Mouse (Mus musculus) megakaryocyte progenitor cell, adult 5-6 weeks (primary cell): ENCODE data around the gene Gm1123. TPM values are rescaled to one million over a fixed set of nuclear protein-coding genes. Genes with fewer than 3 reads are reported as not detected.

ENCODE experiments used
- ATAC-seq: replicated peaks from 2 replicates; pipeline ENCODE4 v1.8.0; 2016; ENCODE audit warnings: mild to moderate bottlenecking, moderate TSS enrichment, inconsistent platforms; ENCODE audit not compliant: poor library complexity
- total RNA-seq, 2 experiments: library from RNA; stranded (forward) in 1 of 2; stranded (reverse) in 1 of 2; fragments of 157-497, 149-512 nt in 1 of 2; fragments of 200-1000 nt in 1 of 2; gene quantifications; 2 replicates each; pipeline versions ENCODE4 v1.2.3 to v1.2.4; 2015 to 2017

Gm1123 gene
- total RNA-seq (2015) (not detected in 2 replicates), total RNA-seq (2017) (not detected in 2 replicates)

DNA sequence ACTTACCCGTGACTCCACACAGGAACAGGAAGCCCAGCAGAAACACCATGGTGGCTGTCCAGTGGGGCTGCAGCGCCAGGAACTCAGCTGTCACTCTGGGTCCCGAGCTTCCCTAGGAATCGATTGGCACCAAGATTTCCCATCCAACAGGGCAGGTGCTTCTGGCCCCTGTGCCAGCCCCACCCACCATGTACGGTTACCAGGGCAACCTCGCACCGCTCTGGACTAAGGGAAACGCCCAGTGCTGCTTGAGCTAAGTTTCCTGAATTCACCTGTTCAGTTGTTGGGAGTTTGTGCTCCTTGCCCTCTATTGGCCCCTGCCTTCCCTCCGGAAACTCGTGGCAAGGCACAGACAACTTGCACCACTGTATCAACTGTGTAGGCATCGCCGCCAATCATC, at the start of gene Gm1123:
TSS of gene Gm1123 (minus strand) at position 141 of the 400 bp plus-strand sequence.
- ATAC-seq: no peak

DNA sequence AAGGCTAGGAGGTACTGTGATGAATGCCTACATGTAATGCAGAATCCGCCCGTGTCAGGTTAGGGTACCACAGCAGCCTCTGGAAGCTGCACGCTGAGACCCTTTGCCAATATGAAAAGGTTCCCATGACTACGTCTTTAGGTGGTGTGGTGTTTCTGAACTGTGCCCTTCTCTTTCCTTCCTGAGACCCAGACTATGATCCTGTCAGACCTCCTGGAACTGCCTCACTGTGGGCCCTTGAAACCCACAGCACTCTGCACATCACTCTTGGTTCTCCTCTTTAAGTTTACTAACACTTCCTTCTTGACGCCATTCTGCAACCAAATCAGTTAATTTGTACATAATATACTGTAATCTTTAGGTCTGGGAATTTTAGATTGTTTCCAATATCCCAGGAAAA, 46.2 kb upstream of the Gm1123 start:
- peak; percentile 17; the same call in 1 of the 2 replicates for ATAC-seq

DNA sequence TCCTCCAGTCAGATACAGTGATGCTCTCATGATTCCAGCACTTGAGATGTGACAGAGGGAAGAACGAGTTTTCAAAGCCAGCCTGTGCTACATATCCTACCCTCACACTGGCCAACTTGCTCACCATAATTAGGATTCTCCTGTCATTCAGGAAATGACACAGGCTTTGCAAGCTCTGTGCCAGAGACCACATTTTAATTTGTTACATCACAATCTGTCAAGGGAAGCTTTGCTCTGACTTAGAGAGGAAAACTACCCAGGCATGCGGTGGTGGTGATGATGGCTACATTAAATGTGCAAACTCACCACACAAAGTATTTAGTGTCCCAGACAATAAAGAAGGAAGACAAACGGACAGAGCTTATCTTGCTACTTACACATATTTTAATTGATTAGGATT, 45.8 kb upstream of the Gm1123 start:
- ATAC-seq: peak; percentile 82

DNA sequence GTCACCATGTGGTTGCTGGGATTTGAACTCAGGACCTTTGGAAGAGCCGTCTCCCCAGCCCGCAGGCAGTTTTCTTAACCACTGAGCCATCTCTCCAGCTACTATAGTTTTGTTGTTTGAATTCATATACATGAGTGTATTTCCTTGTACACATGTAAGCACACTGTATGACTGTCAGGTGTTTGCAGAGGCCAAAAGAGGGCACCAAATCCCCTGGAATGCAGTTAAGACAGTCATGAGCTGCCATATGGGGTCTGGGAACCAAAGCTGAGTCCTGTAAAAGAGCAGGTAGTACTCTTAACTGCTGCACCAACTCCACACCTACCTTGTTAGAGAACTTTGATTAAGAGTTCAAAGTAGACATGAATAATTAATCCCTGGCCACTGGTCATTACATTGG, 45.1 kb upstream of the Gm1123 start:
- peak; percentile 38; the same call in 1 of the 2 replicates for ATAC-seq

DNA sequence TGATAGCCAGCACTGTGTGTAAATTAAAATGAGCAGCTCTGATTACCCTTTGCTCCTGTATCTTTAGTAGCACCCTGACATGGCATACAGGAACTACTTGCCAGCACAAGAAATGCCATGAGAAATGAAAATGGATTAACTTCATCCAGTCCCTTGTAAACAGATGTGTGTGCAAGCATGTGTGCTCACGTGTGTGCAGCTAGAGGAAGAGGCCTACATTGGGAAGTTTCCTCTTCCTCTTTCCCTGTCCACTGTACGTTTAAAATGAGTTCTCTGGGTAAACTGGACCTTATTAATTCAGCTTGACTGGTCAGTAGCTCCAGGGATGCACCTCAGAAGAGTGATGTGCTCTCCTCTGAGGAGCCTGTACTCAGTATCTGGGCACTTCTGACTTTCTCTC, 38.9 kb upstream of the Gm1123 start:
- peak; percentile 29; the same call in 1 of the 2 replicates for ATAC-seq

DNA sequence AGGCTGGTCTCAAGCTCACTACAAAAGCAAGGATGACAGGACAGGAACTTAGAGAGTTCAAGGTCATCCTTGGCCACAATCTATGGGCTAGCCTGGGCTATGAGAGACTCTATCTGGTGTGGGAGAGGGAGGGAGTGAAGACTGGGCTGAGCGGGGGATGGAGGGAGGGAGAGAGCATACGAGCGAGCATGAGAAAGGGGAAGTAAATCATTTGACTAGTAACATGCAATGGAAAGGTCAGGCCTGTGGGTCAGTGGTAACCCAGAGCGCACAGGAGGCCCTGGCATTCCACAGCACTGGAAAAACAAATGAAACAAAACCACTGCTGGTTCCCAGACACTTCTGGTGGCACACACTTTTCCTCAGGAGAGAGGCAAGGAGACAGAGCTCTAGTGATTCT, 37.0 kb upstream of the Gm1123 start:
- ATAC-seq: peak; percentile 80

DNA sequence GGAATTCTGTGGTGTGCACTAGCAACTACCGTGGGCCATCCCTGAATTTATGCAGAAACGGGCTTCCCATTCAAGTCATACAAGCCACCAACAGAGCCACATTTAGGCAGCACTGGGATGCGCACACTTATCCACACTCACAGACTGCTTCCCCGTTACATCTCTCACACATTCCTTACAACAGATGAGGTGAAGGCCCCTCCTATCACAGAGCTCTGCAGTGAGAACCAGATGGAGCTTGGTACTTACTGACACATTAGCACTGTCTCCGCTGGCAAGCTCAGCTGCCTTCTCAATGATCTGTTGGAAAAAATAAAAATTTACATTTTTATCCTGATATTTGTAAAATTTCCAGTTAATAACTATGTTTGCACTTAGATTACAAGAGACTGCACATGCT, 29.8 kb upstream of the Gm1123 start:
- no peak for ATAC-seq

DNA sequence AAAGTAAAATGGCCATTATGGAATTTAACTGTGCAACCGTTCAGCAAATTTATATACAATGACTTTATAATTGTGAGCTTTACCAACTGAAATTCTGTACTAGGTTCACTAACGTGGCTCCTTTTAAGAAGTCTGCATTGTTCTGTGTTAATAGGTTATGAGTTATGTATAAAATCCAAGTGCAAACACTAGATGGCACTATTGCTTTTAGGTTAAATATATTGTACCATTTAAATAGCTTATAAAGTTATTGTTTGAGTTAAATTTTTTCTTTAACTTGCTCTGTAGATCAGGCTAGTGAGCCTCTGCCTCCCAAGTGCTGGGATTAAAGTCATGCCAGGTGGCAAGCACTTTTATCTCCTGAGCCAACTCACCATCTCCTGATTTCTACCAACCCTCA, 28.7 kb upstream of the Gm1123 start:
- peak; percentile 65 for ATAC-seq

DNA sequence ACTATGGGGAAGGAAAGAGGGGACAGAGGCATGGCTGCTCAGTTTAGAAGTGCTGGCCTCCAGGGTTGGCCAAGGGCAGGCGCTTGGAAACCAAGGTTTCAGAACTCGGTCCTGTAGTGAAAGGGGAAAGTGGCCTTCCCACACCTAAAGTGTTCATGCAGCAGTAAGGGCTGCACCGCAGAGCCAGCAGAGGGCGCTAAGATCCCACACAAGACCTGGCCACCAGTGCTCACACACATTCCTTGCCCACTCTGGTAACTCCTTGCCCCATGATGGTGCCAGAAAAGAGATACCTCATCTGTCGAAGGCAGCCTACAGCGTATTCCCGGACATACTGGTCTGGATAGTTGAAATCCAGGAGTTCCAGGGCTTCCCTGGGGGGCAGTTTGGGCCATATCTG, 27.0 kb upstream of the Gm1123 start:
- ATAC-seq: peak; percentile 97

DNA sequence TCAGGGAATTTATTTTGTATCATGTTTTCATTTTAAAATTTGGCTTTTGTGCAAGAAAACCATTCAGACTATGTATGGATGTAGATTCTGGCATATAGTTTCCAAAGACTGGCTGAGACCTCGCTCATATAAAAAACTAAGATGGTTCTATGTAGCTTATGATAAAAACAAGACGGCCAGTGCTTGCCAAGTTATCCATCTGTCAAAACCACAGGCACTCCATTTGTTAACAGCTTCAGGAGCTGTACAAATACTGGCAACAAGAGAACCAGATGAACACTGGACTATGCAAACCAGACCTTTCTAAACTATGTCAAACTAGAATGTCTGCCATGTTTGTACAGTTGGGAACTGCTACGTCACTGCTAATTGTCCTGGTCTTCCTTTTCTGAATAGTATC, 22.2 kb upstream of the Gm1123 start:
- no peak for ATAC-seq

DNA sequence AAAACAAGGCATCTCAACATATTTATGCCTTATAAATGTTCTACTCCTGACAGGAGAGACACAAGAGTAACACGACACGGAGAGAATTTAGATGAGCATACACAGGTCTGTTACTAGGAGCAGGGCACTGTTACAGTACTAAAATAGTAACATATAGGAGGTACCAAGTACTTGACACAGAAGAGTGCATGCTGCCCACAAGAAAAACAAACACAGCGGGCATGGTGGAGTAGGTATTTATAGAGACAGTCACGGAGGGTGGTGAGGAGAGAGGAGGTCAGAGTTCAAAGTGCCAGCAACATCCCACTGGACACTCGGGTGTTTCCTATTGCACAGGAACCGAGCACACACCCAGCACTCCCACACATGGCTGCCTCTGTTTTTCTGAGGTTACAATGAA, 14.2 kb upstream of the Gm1123 start:
- no peak for ATAC-seq

DNA sequence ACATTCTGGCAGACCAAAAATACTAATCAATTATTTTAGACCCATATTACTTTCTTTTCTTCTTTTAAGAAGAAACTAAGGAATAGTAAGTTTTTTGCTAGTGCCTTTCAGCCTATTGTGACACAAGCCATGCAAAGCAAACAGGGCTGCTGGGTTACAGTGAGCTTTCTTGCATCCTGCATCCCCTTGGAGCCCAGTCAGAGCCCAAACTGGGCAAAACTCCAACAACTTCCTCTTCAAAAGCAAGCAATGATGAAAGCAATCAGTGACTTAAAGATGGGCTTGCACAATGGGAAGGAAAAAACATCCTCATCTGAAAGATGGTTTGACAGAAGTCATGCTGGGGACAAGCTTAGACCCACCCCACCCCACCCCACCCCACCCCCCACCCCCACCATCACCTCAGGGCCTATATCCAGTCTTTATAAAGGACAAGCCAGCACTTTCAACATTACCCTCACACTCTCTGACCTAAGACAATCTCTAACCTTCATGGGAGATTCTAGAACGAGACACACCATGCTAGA, 13.3 kb upstream of the Gm1123 start:
- peak; percentile 57 for ATAC-seq

DNA sequence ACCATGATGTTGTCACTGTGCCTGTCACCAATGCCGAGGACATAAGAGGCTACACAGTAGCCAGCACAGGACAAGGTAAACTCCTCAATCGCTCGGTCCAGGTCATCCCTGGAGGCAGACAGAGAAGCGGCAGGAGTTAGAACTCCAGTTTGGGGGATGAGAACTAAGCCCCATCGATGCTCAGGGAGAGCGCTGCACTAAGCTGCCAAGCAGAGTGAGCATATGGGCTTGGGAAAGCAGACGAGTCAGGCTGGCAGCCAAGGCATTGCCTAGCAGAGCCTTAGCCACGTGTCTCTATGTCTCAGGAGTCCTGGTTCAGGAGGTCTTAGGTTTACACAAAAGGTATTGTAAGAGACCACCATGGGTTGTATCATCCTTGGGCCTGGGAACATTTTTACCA, 9.2 kb upstream of the Gm1123 start:
- no peak for ATAC-seq

DNA sequence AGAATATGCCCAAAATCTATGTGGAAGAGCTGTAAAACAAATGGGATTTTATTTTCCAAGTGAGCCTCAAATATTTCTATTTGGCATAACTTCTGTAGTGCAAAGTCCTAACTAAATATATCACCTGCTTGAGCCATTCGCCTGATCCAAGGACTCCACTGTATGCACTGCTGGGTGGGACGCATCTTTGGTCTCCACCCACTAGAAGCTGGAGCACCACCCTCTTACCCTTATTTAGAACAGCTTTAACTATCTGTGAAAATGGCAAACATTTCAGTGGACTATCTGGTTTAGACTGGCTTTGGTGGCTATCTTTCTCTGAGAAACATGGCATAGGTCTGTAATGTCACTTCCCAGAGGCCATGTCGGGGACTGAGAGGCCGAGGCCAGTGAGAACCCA, 7.1 kb upstream of the Gm1123 start:
- no peak for ATAC-seq

DNA sequence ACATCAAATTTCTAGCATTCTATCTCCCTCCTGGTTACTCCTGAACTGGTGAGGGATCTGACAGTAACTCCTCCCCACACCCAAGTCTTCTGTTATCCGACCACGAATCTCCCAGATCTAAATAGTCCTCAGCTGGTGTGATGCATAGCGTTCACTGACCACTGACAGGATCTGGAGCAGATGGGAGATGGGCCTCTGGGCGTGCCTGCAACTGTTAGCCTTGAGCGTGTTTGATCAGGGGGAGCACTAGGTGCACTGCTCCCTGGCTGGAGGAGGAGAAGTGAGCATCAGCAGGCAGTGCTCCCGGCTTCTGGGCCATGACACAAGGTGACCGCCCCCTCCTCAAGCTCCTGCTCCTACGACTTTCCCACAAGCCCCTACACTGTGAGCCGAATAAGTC, 6.5 kb upstream of the Gm1123 start:
- no peak for ATAC-seq

DNA sequence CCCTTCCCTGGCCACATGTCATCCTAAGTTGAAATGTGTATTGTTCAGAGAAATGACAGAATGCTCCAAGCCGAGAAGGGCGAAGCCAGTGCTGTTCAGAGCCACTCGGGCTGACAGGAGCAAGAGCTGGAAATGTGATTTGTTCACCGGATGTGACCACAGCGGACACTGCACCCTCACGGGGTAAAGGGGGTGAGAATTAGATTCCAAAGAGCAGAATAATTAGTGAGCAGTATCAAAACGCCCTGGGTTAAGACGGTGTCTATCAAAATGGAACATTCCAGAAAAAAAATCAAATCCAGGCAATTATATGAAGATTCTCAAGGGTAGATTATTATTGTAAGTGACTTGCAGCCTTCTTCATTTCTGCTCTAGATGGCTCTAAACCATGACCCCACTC, 1.4 kb downstream of the Gm1123 start:
- no peak for ATAC-seq

DNA sequence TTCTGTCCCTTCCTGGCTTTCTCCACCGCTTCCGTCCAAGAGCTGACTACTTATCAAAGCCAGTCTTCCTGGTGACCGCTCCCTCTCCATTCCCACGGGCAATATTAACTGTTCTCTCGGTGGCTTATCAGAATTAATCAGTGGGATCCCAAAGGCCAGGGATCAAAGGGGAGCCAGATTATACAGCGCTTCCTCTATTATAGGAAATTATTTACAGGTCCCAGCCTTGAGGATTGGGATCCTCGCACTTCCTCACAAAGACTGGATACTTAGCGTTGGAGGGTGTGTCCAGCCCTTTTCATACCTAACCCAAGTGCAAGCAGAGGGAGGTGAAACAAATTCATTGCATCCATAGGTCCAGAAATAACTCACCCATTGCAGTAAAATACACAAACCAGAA, 3.5 kb downstream of the Gm1123 start:
- no peak for ATAC-seq

DNA sequence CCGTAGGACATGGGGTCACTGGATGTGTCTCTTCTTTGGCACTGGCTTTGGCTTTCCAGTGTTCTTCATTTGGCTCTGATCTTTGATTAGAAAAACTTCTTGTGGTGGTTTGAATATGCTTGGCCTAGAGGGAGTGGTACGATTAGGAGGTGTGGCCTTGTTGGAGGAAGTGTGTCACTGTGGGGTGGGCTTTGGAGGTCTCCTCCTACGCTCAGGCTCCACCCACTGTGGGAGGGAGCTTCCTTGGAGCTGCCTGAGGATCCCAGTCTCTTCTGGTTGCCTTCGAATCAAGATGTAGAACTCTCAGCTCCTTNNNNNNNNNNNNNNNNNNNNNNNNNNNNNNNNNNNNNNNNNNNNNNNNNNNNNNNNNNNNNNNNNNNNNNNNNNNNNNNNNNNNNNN, 13.8 kb downstream of the Gm1123 start:
- no peak for ATAC-seq

DNA sequence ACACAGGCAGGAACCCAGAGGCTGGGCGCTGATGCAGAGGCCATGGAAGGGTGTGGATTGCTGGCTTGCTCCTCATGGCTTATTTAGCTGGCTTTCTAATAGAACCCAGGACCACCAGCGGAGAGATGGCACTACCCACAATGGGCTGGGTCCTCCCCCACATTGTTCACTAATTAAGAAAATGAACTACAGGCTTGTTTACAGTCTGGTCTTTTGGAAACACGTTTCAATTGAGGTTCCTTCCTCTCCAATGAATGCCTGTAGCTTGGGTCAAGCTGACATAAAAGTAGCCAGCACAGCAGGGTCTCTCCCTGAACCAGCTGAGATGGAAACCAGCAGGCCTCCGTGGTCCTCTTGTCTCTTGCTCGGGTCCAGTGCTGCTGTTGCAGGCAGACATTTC, 14.3 kb downstream of the Gm1123 start:
- ATAC-seq: no peak

DNA sequence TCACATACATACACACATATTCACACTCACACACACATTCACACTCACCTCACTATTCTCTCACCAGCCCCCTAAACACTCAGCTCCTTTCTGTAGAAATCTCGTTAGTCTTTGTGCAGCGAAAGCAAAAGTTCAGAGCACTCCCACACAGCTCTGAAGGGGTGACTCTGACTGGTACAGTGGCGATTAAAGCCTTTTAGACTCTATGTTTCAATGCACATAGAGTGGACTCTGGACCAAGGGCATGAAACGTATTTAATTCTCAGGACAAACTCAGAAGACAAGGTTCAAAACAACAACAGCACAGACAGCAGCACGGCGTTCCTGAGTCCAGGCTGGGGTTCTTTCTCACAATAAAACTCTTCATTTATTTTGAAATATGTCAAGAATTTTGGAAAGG, 17.8 kb downstream of the Gm1123 start:
- no peak for ATAC-seq

DNA sequence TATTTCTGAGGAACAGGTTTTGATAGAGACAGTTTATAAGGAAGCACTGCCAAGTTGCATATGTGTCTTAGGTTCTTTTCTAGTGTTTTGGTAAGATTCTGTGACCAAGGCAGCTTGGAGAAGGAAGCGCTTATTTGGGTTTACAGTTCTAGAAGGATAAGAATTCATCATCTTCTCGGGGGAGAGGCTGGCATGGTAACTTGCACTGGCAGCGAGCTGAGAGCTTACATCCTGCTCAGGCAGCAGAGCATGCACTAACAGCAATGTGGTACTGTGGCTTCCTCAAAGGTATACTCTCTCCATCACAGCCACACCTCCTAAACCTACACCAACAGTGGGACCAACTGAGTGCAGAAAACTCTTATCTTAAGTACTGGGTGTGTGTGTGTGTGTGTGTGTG, 18.8 kb downstream of the Gm1123 start:
- no peak for ATAC-seq

DNA sequence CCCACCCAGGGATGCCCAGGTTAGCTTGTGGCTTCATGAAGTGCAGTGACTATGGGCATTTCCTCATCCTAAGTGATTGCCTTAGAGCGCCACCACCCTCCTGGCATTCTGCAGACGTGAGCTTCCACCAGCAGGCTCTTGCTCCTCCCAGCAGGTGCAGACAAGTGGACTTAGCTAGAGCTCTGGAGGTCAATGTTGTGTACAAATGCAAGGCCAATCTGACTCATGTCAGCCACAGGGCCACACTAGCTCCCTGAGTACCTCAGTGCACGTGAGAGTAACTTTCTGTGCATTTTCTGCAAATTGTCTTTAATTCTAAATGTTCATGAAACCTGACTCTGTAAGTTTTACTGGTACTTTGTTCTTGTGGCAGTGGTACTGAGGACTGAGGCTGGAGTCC, 19.2 kb downstream of the Gm1123 start:
- no peak for ATAC-seq

DNA sequence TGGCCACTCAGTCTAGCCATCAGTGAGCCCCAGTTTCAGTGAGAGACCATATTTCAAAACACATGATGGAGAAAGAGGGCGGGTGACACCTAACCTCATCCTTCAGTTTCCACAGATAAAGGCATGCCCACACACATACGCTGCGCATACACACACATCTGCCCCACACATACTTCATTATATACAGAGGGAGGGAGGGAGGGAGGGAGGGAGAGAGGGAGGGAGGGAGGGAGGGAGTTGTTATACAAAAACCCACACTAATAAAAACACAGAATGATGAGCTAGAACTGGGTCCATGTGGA, 25.7 kb downstream of the Gm1123 start:
- peak; percentile 33; the same call in 1 of the 2 replicates for ATAC-seq
